Mouse (Mus musculus) ES-Bruce4 (cell line): ENCODE results near the gene Ikzf1.

Source experiments
- CTCF ChIP-seq: IDR thresholded peaks from one replicate; pipeline ENCODE4 v1.8.1; 2011; ENCODE audit warnings: low read depth, low read length
- EP300 ChIP-seq: IDR thresholded peaks from 2 replicates; pipeline ENCODE4 v1.6.1; 2011; ENCODE audit warnings: low read depth, low read length; ENCODE audit not compliant: insufficient read depth
- POLR2A ChIP-seq: IDR thresholded peaks from one replicate; pipeline ENCODE4 v1.8.1; 2011; ENCODE audit warnings: low read length; ENCODE audit not compliant: insufficient read depth

DNA sequence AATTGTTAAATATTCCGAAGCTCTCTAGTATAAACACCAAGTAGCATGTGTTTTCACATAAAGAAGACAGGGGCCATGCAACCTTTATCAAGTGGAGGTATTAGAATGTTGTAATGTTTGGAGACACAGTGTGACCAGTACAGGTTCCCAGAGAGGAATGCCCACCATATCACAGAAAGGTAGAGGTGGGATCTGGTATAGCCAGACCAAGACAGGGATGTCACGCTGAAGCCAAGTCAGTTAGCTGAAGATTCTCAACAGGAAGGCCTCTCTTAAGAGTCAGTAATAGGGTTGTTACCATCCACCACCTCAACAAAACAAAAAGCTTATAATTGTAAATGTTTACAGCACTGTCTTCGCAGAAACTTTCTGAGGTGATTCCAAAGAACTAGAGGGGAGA is 85.9 kb downstream of the Ikzf1 start:
- TF ChIP-seq POLR2A: no peak
- TF ChIP-seq EP300: no peak
- TF ChIP-seq CTCF: no peak
